ENCODE assay signal across 8 mouse cellular contexts in the genomic region with DNA sequence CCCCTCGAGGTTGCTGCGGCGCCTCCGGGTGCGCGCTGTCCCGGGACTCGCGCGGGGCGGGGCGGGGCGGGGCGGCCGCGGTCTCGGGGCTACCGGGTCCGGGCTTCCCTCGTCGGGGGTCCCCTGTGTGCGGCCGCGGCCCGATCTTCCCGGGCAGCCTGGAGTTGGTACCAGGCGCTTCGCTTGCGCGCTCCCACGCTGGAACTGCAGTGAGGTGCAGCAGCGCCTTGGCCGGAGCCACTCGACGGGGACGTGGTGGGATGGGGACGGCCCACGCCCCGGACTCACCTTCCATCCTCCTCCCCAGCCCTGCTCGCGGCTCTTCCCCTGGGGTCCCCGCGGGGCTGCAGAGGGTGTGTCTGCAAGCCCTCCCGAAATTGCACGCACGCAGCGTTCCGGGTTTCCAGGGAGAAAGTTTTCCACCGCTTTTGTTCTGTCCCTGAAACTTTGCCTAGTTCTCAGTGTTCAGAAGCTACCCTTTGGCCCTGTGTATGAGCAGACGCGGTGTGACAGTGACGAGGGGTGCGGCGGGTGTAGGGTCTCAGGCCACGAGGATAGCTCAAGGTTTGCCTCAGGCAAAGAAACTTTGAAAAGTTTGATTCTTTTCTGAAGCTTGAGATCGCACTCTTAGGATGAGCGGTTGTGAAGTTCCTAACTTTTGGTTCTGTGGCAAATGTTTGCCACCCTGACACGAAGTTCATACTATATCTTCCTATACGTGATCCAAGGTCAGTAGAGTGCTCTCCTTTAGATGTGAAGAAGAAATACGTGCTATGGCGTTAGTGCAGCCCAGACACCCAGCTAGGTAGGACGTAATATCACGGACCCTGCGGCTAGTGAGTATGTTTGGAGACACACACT. TPM values are rescaled to one million over a fixed set of nuclear protein-coding genes. Genes with fewer than 3 reads are reported as not detected.
DNase-seq lines count a peak whose midpoint lies in the region; ATAC-seq and TF ChIP-seq lines count a peak whose summit lies in the region.

No protein-coding gene starts in this region.

- H3K9me3 ChIP-seq in heart, embryonic 15.5 days (replicated peaks), result no peaks in the 10 kb centered on the region
- no peaks in the 10 kb centered on the region for H3K9me3 ChIP-seq in limb, embryonic 11.5 days (ENCODE audit: control insufficient read depth, low read length)
- no peaks in the 10 kb centered on the region for H3K9me3 ChIP-seq in midbrain, embryonic 15.5 days

- TF ChIP-seq CTCF in cortical plate, adult 2 months (IDR thresholded peaks at IDR 0.05; ENCODE audit: extremely low read depth, insufficient read depth, low read length), result no peak

- H3K36me3 ChIP-seq in heart, embryonic 15.5 days, result no peaks in the 10 kb centered on the region
- H3K36me3 ChIP-seq in limb, embryonic 11.5 days (ENCODE audit: control insufficient read depth, insufficient read depth, low read length), result no peaks in the 10 kb centered on the region
- H3K36me3 ChIP-seq in midbrain, embryonic 15.5 days (replicated peaks), result no peaks in the 10 kb centered on the region

- H3K4me3 ChIP-seq in cortical plate, adult 2 months (ENCODE audit: insufficient read depth, low read length), result peak overlapping the region; percentile 53
- peak overlapping the region; percentile 95 for H3K4me3 ChIP-seq in heart, embryonic 15.5 days
- peak overlapping the region; percentile 74 for H3K4me3 ChIP-seq in limb, embryonic 11.5 days (ENCODE audit: low read depth, low read length)
- H3K4me3 ChIP-seq in midbrain, embryonic 15.5 days, result peak overlapping the region; percentile 68

- no peaks in the 10 kb centered on the region for H3K27me3 ChIP-seq in heart, embryonic 15.5 days
- no peaks in the 10 kb centered on the region for H3K27me3 ChIP-seq in limb, embryonic 11.5 days (ENCODE audit: control insufficient read depth, insufficient read depth, low read length)
- no peaks in the 10 kb centered on the region for H3K27me3 ChIP-seq in midbrain, embryonic 15.5 days (replicated peaks)

- H3K27ac ChIP-seq in cortical plate, adult 2 months (ENCODE audit: insufficient read depth, low read length), result peak overlapping the region; percentile 89
- peak overlapping the region; percentile 72 for H3K27ac ChIP-seq in heart, embryonic 15.5 days
- H3K27ac ChIP-seq in limb, embryonic 11.5 days (replicated peaks; ENCODE audit: low read depth, low read length), result peak overlapping the region; percentile 72; the same call in 1 of the 2 replicates
- H3K27ac ChIP-seq in midbrain, embryonic 15.5 days, result peak overlapping the region; percentile 87

- peak overlapping the region; percentile 76 for H3K4me2 ChIP-seq in heart, embryonic 15.5 days
- peak overlapping the region; percentile 67 for H3K4me2 ChIP-seq in limb, embryonic 11.5 days (ENCODE audit: low read depth, severe bottlenecking)
- H3K4me2 ChIP-seq in midbrain, embryonic 15.5 days, result peak overlapping the region; percentile 94

- peak overlapping the region; percentile 93 for H3K9ac ChIP-seq in heart, embryonic 15.5 days
- peak overlapping the region; percentile 92 for H3K9ac ChIP-seq in limb, embryonic 11.5 days (ENCODE audit: low read length)
- peak overlapping the region; percentile 80 for H3K9ac ChIP-seq in midbrain, embryonic 15.5 days

- 3% methylated on average over 55 of the region's 64 CpGs for WGBS in heart, embryonic 15.5 days
- WGBS in limb, embryonic 11.5 days, result 7% methylated on average over 48 of the region's 64 CpGs
- WGBS in midbrain, embryonic 15.5 days, result 6% methylated on average over 57 of the region's 64 CpGs

- no peak for TF ChIP-seq POLR2A in cortical plate, adult 2 months (IDR thresholded peaks at IDR 0.05; ENCODE audit: extremely low read depth, insufficient read depth, low read length)

- peak; percentile 50 for ATAC-seq in frontal cortex, adult (ENCODE audit: low TSS enrichment)
- ATAC-seq in heart, embryonic 15.5 days (replicated peaks; ENCODE audit: insufficient number of reproducible peaks, insufficient read depth, low FRiP score, low read depth), result peak; percentile 65
- peak; percentile 71 for ATAC-seq in limb, embryonic 11.5 days (ENCODE audit: insufficient number of reproducible peaks, low FRiP score, low TSS enrichment, low read depth)
- ATAC-seq in midbrain, embryonic 15.5 days (replicated peaks), result peak; percentile 87

- H3K4me1 ChIP-seq in cortical plate, adult 2 months (ENCODE audit: control insufficient read depth, insufficient read depth, low read length), result peaks cover 12% of the 10 kb centered on the region
- peaks cover 38% of the 10 kb centered on the region for H3K4me1 ChIP-seq in heart, embryonic 15.5 days (replicated peaks)
- peaks cover 7% of the 10 kb centered on the region; the same call in 1 of the 2 replicates for H3K4me1 ChIP-seq in limb, embryonic 11.5 days (ENCODE audit: control insufficient read depth, insufficient read depth, low read length)
- H3K4me1 ChIP-seq in midbrain, embryonic 15.5 days, result peaks cover 16% of the 10 kb centered on the region

- DNase-seq in frontal cortex, postnatal 25 days (ENCODE audit: low spot score in 2 of 2), result no peak
- peak; percentile 8 for DNase-seq in CD4-positive, CD25-positive, alpha-beta regulatory T cell, adult 2 months (ENCODE audit: low read depth, low spot score)
- DNase-seq in limb, embryonic 11.5 days (ENCODE audit: low spot score), result peak; percentile 70
- DNase-seq in testis, postnatal 10 days (ENCODE audit: low spot score), result peak; percentile 72

RNA-seq across cellular contexts. Expression of a gene that starts 0.6 kb away (rescaled TPM):
- 67.5 and 67.6 TPM in 2 replicates for polyA plus RNA-seq in cortical plate, adult 2 months (2012; rRNA removed)
- polyA plus RNA-seq in heart, embryonic 15.5 days (2015; fragmentation: Nextera tagmentation; extraction: Ambion mirVana), result 14.0 and 15.5 TPM in 2 replicates
- 28.1 and 32.5 TPM in 2 replicates for polyA plus RNA-seq in limb, embryonic 11.5 days (2014; fragmentation: Nextera tagmentation; extraction: Ambion mirVana)
- polyA plus RNA-seq in midbrain, embryonic 15.5 days (2015; fragmentation: Nextera tagmentation; extraction: Ambion mirVana), result 11.9 and 14.0 TPM in 2 replicates

Comparison
In these comparisons a context has a peak if more than half of its experiments do, and no peak if none do; other contexts are left out.
1. DNase-seq: peak in CD4-positive, CD25-positive, alpha-beta regulatory T cell, adult 2 months (single experiment), limb, embryonic 11.5 days (single experiment) and testis, postnatal 10 days (single experiment); none in frontal cortex, postnatal 25 days (0 of 2).
2. Peak in every context shown above with its lines, with median percentiles within 50 percentile points of each other: ATAC-seq, H3K27ac ChIP-seq, H3K4me3 ChIP-seq, H3K4me2 ChIP-seq and H3K9ac ChIP-seq.